Mouse (Mus musculus) spleen, adult 2 months (tissue): ENCODE results near the gene Faim2.

Source experiments
- CTCF ChIP-seq: fragments of 200-500 bp; IDR thresholded peaks from 2 replicates; pipeline ENCODE4 v1.5.1; 2011; ENCODE audit warnings: mild to moderate bottlenecking, inconsistent platforms; ENCODE audit not compliant: insufficient read depth, insufficient read length, insufficient replicate concordance; ENCODE audit errors: extremely low read depth
- POLR2A ChIP-seq: fragments of 200-500 bp; IDR thresholded peaks from 2 replicates; pipeline ENCODE4 v1.6.1; 2011; ENCODE audit warnings: low read depth, low read length, inconsistent platforms

GRCm38 (mm10) chr15:99526681-99527080 is 1.3 kb downstream of the Faim2 start:
- TF ChIP-seq CTCF (no peak), POLR2A (no peak)
